Mouse (Mus musculus) cerebellum, adult 2 months (tissue): Measurements from ENCODE around the gene Ier5. TPM values are rescaled to one million over a fixed set of nuclear protein-coding genes. Genes with fewer than 3 reads are reported as not detected.
A peak's percentile ranks its signal among the peaks of the same experiment; 100 is the strongest.

Experiments
- DNase-seq, 2 experiments: peaks; one replicate each; pipeline ENCODE4 v3.0.0; 2021
- H3K27ac ChIP-seq: fragments of 200-500 bp; 2 replicates; pipeline ENCODE4 v1.5.1; 2012; ENCODE audit warnings: low read length, control low read depth, inconsistent platforms; ENCODE audit not compliant: insufficient read depth
- H3K27me3 ChIP-seq: fragments of 200-500 bp; 2 replicates; pipeline ENCODE4 v1.6.1; 2012; ENCODE audit warnings: inconsistent platforms, mild to moderate bottlenecking, low read length, moderate library complexity; ENCODE audit not compliant: control insufficient read depth, insufficient read depth
- H3K4me1 ChIP-seq: fragments of 200-500 bp; 2 replicates; pipeline ENCODE4 v1.6.1; 2011; ENCODE audit warnings: low read length; ENCODE audit not compliant: control insufficient read depth, insufficient read depth
- H3K4me3 ChIP-seq: fragments of 200-500 bp; replicated peaks from 2 replicates; pipeline ENCODE3; 2011; ENCODE audit warnings: mild to moderate bottlenecking, low read depth, low read length, control low read depth; ENCODE audit not compliant: insufficient read depth
- CTCF ChIP-seq: fragments of 200-500 bp; IDR thresholded peaks from 2 replicates; pipeline ENCODE4 v1.5.1; 2011; ENCODE audit warnings: low read depth, mild to moderate bottlenecking, control low read depth, low read length, moderate library complexity, borderline replicate concordance; ENCODE audit not compliant: insufficient read depth
- POLR2A ChIP-seq: fragments of 200-500 bp; IDR thresholded peaks from 2 replicates; pipeline ENCODE4 v1.6.1; 2011; ENCODE audit warnings: low read length, control low read depth, borderline replicate concordance; ENCODE audit not compliant: insufficient read depth
- WGBS: fragments of 180-500 bp; shearing (Covaris S2); methylation state at CpG from one replicate; pipeline ENCODE4 v1.1.7; 2018; 5-methylcytosine and 5-hydroxymethylcytosine counted together
- polyA plus RNA-seq: library from polyadenylated mRNA; depleted of rRNA; stranded (reverse); fragments of >200 nt; gene quantifications from 2 replicates; pipeline ENCODE4 v1.2.3, GENCODE M21; 2012

The Ier5 gene
- polyA plus RNA-seq, 1 experiment, result 13.0 TPM

DNA sequence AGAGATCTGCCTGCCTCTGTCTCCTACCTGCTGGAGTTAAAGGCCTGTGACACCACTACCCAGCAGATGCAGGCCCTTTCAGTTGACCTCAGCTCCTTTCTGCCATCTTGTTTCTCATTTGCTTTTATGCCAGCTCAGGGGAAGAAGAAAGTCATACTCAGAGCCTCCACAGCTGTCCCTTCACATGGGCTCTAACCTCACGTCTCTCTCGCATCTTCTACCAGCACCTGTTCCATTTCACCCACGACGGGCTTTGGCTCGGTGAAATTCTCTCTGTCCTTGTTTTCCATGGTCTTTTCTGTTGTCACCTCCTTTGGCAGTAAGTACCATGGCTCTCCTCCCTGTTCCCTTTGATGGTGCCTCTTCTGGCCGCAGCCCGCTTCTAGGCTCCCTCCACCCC is 9.1 kb downstream of the Ier5 start:
- Histone ChIP-seq H3K27ac (no peak overlapping the region), H3K4me3 (no peak overlapping the region), H3K4me1 (peaks cover 17% of the 10 kb centered on the region), H3K27me3 (no peaks in the 10 kb centered on the region)
- 96% methylated on average over 7 of the region's 7 CpGs for WGBS
- no peak for DNase-seq
- TF ChIP-seq CTCF (no peak), POLR2A (no peak)

DNA sequence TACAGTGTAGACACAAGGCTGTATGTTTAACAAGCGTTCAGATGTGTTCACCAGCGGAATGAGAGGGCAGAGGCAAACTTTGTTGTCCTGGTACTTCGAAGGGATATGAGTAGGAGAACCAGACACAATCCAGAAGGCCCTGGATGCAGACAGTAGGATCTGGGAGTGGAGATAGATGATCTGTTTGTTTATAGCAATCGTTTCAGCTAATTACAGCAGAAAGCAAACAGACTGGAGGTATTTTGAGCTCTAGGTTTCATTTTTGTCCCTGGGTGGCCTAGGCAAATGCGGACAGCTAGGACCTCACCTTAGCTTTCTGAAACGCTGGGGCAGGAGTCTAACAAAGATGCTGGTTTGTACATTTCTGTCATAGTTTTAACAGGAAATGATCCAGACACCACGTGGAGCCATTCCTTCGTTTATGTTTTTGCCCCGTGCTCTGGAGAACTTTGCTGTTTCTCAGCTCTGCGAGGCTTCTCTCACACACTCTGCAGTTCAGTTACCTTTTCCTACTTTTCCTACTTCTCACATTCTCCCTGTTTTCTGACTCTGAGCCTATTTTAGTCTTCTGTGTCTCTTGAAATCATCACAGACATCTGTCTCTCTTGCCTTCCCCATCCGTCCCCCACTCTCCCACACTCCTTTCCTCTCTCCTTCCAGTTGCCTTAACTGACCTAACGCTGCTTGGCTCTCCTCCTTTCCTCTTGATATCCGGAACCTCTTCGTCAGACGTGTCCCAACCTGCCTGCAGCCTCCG is 10.4 kb downstream of the Ier5 start:
- Histone ChIP-seq H3K27me3 (no peaks in the 10 kb centered on the region), H3K4me1 (peaks cover 18% of the 10 kb centered on the region), H3K27ac (no peak overlapping the region), H3K4me3 (no peak overlapping the region)
- no peak for TF ChIP-seq POLR2A
- TF ChIP-seq CTCF, result no peak
- WGBS, result 80% methylated on average over 16 of the region's 16 CpGs
- no peak for DNase-seq

DNA sequence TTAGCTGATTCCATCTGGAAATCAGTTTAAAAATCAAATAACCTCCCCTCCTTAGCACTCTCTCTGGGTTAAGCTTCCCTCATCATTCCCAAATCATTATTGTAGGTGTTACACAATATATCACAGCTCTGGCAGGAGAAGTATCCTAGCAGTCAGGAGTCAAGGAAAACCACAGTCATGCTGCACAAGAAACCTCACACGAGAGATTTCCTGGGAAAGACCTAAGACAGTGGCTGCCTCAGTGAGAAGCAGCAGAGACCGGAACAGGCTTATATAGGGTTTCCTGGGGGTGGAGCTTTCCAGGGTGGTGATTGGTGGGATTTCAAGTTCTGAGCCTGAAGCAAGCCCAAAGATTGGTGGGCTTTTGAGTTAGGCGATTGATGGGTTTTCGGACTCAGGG is 11.4 kb downstream of the Ier5 start:
- Histone ChIP-seq H3K27me3 (no peaks in the 10 kb centered on the region), H3K4me1 (peaks cover 17% of the 10 kb centered on the region), H3K4me3 (no peak overlapping the region), H3K27ac (no peak overlapping the region)
- TF ChIP-seq CTCF, result no peak
- TF ChIP-seq POLR2A, result no peak
- 97% methylated on average over 4 of the region's 4 CpGs for WGBS
- no peak for DNase-seq

DNA sequence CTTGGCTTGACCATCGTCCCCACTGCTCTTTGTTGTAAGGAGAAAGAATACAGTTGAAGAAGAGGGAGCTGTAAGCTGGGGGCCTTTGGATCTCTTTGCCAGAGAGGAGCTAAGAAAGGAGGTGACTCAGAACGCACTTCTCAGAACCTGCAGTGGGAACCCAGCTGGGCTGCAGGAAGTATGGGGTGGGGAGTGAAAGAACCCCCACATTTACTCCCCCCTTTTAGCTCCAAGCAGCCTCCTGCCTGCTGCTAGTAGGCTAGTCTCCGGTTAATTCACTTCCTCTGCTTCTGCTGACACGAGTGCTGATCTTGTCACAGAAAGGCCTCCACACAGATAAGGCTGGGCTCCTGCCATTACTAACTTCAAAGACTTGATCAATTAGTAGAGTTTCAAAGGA is 12.5 kb downstream of the Ier5 start:
- Histone ChIP-seq H3K27me3 (no peaks in the 10 kb centered on the region), H3K27ac (no peak overlapping the region), H3K4me3 (no peak overlapping the region), H3K4me1 (peaks cover 9% of the 10 kb centered on the region)
- TF ChIP-seq CTCF (no peak), POLR2A (no peak)
- DNase-seq, result no peak
- 76% methylated on average over 4 of the region's 4 CpGs for whole genome bisulfite sequencing

DNA sequence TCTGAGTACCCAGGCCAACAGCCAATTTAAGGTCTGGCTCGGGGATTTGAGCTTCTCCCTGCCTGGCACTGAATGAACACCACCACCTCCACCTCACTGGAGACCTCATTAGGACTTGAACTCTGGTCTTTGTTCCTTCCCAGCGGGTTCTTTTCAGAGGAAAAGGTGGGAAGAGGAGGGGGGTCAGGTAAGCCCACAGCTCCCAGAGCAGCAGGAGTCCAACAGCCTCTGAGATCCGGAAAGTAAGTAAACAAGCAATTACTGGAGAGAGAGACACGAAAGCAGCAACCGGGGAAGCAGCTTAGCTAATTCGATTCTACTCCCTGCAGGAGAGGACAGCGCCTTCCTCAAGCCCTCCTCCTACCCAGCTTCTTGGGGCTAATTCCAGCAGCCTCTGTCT is 13.0 kb downstream of the Ier5 start:
- H3K4me3 ChIP-seq, result no peak overlapping the region
- no peak overlapping the region for H3K27ac ChIP-seq
- 77% methylated on average over 7 of the region's 7 CpGs for WGBS
- peaks cover 4% of the 10 kb centered on the region for H3K4me1 ChIP-seq
- no peak for TF ChIP-seq CTCF
- no peak for TF ChIP-seq POLR2A
- no peak for DNase-seq
- H3K27me3 ChIP-seq, result no peaks in the 10 kb centered on the region

DNA sequence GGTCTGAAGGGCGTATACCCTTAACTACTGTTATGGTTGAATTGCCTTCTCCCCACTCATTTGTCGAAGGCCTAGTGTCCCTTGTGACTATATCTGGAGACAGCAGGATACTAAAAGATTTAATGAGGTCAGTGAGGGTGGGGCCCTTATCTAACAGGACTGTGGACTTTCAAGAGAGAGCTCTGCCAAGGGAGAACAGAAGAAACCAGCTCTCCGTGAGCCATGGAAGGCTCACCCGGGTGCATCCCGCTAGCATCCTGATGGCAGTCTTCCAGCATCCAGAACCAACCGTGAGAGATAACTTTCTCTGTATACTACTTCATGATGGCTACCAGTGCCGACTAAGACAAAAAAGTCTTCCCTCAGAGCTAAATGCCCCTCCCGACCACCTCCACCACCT is 14.6 kb downstream of the Ier5 start:
- WGBS, result 66% methylated on average over 8 of the region's 8 CpGs
- Histone ChIP-seq H3K27me3 (no peaks in the 10 kb centered on the region), H3K4me1 (peaks cover 4% of the 10 kb centered on the region)

DNA sequence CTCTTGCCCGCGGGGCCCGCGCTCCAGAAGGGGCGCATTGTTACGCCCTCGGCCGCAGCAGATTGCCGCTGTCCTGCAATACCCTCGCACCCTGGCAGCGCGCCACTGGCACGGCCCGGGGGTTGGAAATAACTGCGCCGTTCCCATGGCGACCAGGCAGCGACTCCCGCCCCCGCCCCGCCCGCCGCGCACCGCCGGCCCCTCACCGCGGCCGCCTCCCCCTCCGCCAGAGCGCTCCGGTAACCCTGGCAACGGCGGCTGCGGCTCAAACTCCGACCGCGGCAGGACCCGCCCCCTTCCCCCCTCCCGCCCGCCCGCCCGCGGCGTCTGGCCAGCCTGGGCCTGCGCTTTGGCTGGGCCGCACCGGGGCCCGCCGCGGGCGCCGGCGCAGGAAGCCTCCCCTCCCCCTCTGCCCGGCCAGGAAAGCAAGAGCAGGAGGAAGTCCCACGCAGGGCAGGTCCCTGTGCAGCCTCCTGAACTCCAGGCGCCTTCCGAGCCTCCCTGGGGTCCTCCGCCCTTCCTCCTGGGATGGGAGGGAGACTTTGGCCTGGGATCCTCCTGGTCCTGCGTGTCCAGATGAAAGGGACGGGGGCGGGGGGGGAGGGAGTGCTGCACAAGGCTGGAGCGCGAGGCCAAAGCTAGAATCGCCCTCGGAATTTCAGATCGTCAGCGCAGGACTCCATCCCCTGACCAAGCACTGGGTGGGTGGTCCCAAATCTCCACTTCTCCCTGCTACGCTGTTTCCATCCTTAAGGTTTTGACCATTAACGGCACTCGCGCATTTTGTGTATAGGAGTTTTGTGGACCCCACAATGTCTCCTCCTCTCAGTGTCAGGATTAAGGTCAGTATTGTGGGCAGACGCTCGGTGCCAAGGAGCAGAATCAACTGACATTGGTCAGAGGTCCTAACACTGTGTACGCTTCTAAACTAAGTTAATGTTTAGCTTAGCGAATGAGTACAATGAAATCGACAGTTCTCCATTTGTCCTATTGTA is 15.9 kb downstream of the Ier5 start:
- no peak for TF ChIP-seq POLR2A
- TF ChIP-seq CTCF, result no peak

More for the DNA sequence above, 14.6 kb downstream of the Ier5 start:
- TF ChIP-seq POLR2A (no peak), CTCF (no peak)
- H3K4me3 ChIP-seq, result no peak overlapping the region
- H3K27ac ChIP-seq, result no peak overlapping the region
- no peak for DNase-seq

More for the DNA sequence above, 15.9 kb downstream of the Ier5 start:
- DNase-seq, result peak; percentile 86 to 87
- Histone ChIP-seq H3K27me3 (no peaks in the 10 kb centered on the region), H3K4me3 (peak overlapping the region; percentile 89), H3K4me1 (peaks cover 5% of the 10 kb centered on the region), H3K27ac (peak overlapping the region; percentile 72; the same call in 1 of the 2 replicates)
- WGBS, result 6% methylated on average over 49 of the region's 77 CpGs
